Mouse (Mus musculus) kidney, adult 2 months (tissue): ENCODE data around the gene Cblb. TPM values are rescaled to one million over a fixed set of nuclear protein-coding genes. Genes with fewer than 3 reads are reported as not detected.

Experiments used
- DNase-seq: peaks from one replicate; pipeline ENCODE4 v3.0.0; 2021
- H3K27ac ChIP-seq: fragments of 200-500 bp; 2 replicates; pipeline ENCODE4 v1.5.1; 2012; ENCODE audit warnings: low read depth, low read length, control low read depth, inconsistent platforms; ENCODE audit not compliant: insufficient read depth
- H3K27me3 ChIP-seq: fragments of 200-500 bp; replicated peaks from 2 replicates; pipeline ENCODE4 v1.6.1; 2012; ENCODE audit warnings: mild to moderate bottlenecking, moderate library complexity, low read length, inconsistent platforms; ENCODE audit not compliant: control insufficient read depth, insufficient read depth
- H3K36me3 ChIP-seq: fragments of 200-500 bp; 2 replicates; pipeline ENCODE4 v1.6.1; 2012; ENCODE audit warnings: mild to moderate bottlenecking, moderate library complexity, low read length, inconsistent platforms; ENCODE audit not compliant: control insufficient read depth, insufficient read depth
- H3K4me1 ChIP-seq: fragments of 200-500 bp; 2 replicates; pipeline ENCODE4 v1.6.1; 2011; ENCODE audit warnings: low read length; ENCODE audit not compliant: control insufficient read depth, insufficient read depth
- H3K4me3 ChIP-seq: fragments of 200-500 bp; 2 replicates; pipeline ENCODE4 v1.5.1; 2011; ENCODE audit warnings: mild to moderate bottlenecking, low read depth, low read length, control low read depth; ENCODE audit not compliant: insufficient read depth
- CTCF ChIP-seq: fragments of 200-500 bp; conservative IDR thresholded peaks from 2 replicates; pipeline ENCODE4 v1.5.1; 2011; ENCODE audit warnings: low read depth, mild to moderate bottlenecking, control low read depth, low read length, moderate library complexity, mixed read lengths; ENCODE audit not compliant: insufficient read depth, insufficient read length
- POLR2A ChIP-seq: fragments of 200-500 bp; IDR thresholded peaks from one replicate; pipeline ENCODE4 v1.6.1; 2011; ENCODE audit warnings: low read depth, low read length, control low read depth
- WGBS: fragments of 180-500 bp; shearing (Covaris S2); methylation state at CpG from one replicate; pipeline ENCODE4 v1.1.7; 2018; 5-methylcytosine and 5-hydroxymethylcytosine counted together
- polyA plus RNA-seq: library from polyadenylated mRNA; depleted of rRNA; stranded (reverse); fragments of >200 nt; gene quantifications from 2 replicates; pipeline ENCODE4 v1.2.3, GENCODE M21; 2012

The Cblb gene
- polyA plus RNA-seq, 1 experiment = 8.8 TPM

- no peak for DNase-seq
- WGBS = 74% methylated on average over 4 of the region's 4 CpGs
- H3K4me3 ChIP-seq = no peak overlapping the region
- H3K4me1 ChIP-seq = peaks cover 10% of the 10 kb centered on the region
- no peaks in the 10 kb centered on the region for H3K36me3 ChIP-seq
- H3K27me3 ChIP-seq = no peaks in the 10 kb centered on the region
- H3K27ac ChIP-seq = no peak overlapping the region
- TF ChIP-seq POLR2A (no peak), CTCF (no peak)
Observed at GRCm38 (mm10) chr16:52089354-52089753, 58.3 kb downstream of the Cblb start.

- Histone ChIP-seq H3K4me1 (peaks cover 12% of the 10 kb centered on the region), H3K27me3 (no peaks in the 10 kb centered on the region), H3K27ac (no peak overlapping the region), H3K4me3 (no peak overlapping the region), H3K36me3 (no peaks in the 10 kb centered on the region)
- TF ChIP-seq CTCF (no peak), POLR2A (no peak)
- 44% methylated on average over 6 of the region's 6 CpGs for WGBS
- DNase-seq = no peak
Observed at GRCm38 (mm10) chr16:52090899-52091298, 59.9 kb downstream of the Cblb start.

- 30% methylated on average over 9 of the region's 9 CpGs for WGBS
- peaks cover 12% of the 10 kb centered on the region for H3K4me1 ChIP-seq
- DNase-seq = peak; percentile 44
- H3K27ac ChIP-seq = peak overlapping the region; percentile 68
- TF ChIP-seq CTCF (no peak), POLR2A (no peak)
- no peaks in the 10 kb centered on the region for H3K36me3 ChIP-seq
- H3K4me3 ChIP-seq = no peak overlapping the region
- H3K27me3 ChIP-seq = no peaks in the 10 kb centered on the region
Observed at GRCm38 (mm10) chr16:52093325-52094253, 62.6 kb downstream of the Cblb start.

- Histone ChIP-seq H3K27me3 (no peaks in the 10 kb centered on the region), H3K4me1 (peaks cover 13% of the 10 kb centered on the region), H3K36me3 (no peaks in the 10 kb centered on the region), H3K27ac (no peak overlapping the region), H3K4me3 (no peak overlapping the region)
- peak; percentile 50 for DNase-seq
- no peak for TF ChIP-seq POLR2A
- TF ChIP-seq CTCF = no peak
- 78% methylated on average over 10 of the region's 10 CpGs for WGBS
Observed at GRCm38 (mm10) chr16:52094735-52095459, 63.9 kb downstream of the Cblb start.

- no peaks in the 10 kb centered on the region for H3K27me3 ChIP-seq
- H3K4me1 ChIP-seq = peaks cover 16% of the 10 kb centered on the region
- 77% methylated on average over 3 of the region's 3 CpGs for WGBS
- TF ChIP-seq CTCF (no peak), POLR2A (no peak)
- H3K4me3 ChIP-seq = no peak overlapping the region
- no peak for DNase-seq
- H3K36me3 ChIP-seq = no peaks in the 10 kb centered on the region
- no peak overlapping the region for H3K27ac ChIP-seq
Observed at GRCm38 (mm10) chr16:52095643-52096042, 64.6 kb downstream of the Cblb start.

GRCm38 (mm10) chr16:52100466-52100865 lies 69.4 kb downstream of the Cblb start:
- H3K27me3 ChIP-seq = no peaks in the 10 kb centered on the region

GRCm38 (mm10) chr16:52104608-52105007 lies 73.6 kb downstream of the Cblb start:
- H3K4me1 ChIP-seq = peaks cover 6% of the 10 kb centered on the region; the same call in 1 of the 2 replicates
- H3K36me3 ChIP-seq = no peaks in the 10 kb centered on the region
- no peak for TF ChIP-seq POLR2A
- no peak for TF ChIP-seq CTCF

More at GRCm38 (mm10) chr16:52100466-52100865, 69.4 kb downstream of the Cblb start:
- WGBS = 49% methylated on average over 6 of the region's 6 CpGs
- Histone ChIP-seq H3K27ac (no peak overlapping the region), H3K4me1 (peaks cover 6% of the 10 kb centered on the region; the same call in 1 of the 2 replicates), H3K36me3 (no peaks in the 10 kb centered on the region), H3K4me3 (no peak overlapping the region)
- peak; percentile 67 for DNase-seq
- no peak for TF ChIP-seq CTCF
- no peak for TF ChIP-seq POLR2A

More at GRCm38 (mm10) chr16:52104608-52105007, 73.6 kb downstream of the Cblb start:
- no peak overlapping the region for H3K4me3 ChIP-seq
- H3K27ac ChIP-seq = no peak overlapping the region
- DNase-seq = no peak
- 76% methylated on average over 9 of the region's 9 CpGs for WGBS
- no peaks in the 10 kb centered on the region for H3K27me3 ChIP-seq
